Mouse (Mus musculus) adrenal gland, postnatal 25 days (tissue): ENCODE data around the gene Tmbim7. TPM values are rescaled to one million over a fixed set of nuclear protein-coding genes. Genes with fewer than 3 reads are reported as not detected.
A peak's percentile ranks its signal among the peaks of the same experiment; 100 is the strongest.

Source experiments
- DNase-seq: peaks from one replicate; pipeline ENCODE4 v3.0.0; 2021; ENCODE audit warnings: mixed read lengths
- microRNA-seq, 2 experiments: library from miRNA; unstranded; fragments of <30 nt; microRNA quantifications; one replicate each; pipeline ENCODE4 v1.2.0; 2021
- total RNA-seq: library from RNA; stranded (reverse); gene quantifications from 2 replicates; pipeline ENCODE4 v1.2.3, GENCODE M21; 2021

Gene Tmbim7
- total RNA-seq, 1 experiment from 2014 or later: not detected

DNA sequence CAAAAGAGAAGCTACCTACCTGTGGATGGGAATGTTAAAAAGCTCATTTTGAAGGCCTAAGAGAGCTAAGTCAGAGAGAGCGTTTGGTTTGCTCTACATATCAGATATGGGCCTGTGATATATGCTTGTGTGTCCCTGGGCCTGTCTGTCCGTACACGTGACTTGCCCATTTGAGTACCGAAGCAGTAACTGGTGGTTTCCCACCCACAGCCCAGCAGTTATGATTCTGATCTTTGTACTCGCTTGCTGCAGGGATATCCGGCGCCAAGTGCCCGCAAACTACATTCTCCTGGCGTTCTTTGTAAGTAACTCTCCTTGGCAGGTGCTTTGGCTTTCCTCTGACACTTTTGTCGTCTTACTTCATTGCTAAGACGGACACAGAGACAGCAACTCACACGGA, 15.6 kb downstream of the Tmbim7 start:
- DNase-seq: no peak

DNA sequence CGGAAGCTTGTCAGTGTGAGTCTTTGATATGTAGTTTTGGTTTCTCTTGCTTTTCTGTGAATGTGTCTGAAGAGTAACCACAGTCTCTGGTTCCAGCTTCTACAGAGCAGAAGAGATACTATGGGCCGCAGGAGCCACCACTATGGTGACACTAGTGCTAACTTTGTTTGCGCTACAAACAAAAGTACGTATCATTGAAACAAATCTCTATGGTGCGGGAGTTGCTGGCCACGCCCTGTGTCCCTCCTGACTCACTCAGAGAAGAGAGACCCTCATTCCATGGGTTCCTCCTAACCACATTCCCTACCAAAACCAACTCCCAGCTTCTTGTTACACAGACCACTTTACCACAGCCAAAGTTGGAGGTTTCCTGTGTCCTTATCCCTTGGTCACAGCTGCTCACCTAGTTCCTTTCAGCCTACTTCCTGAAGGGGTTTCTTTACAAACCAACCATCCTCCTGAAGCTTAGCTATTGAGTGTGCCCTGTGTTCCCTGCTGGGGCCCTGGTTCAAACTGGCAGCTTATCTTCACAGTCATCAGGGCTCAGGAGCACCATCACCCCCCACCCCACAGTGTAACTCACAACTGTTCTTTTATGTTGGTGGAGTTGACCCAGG, 19.1 kb downstream of the Tmbim7 start:
- DNase-seq: no peak

DNA sequence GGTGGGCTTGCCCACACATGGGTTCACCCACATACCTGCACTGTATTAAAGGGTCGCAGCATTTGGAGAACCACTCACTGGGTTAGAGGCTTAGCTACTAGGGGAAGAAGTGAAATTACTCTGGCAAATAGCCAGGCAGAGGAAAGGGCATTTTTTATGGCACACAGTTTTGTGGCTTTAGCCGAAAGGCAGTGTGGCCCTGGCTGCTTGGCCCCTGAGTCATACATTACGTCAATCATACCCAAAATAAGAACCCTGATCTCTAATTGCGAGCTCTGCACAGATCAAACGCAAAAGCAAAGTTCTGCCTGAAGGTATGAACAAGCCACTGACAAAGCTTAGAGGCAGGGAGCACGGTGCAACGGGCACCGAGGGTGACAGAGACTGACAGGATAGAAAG, 37.3 kb downstream of the Tmbim7 start:
- DNase-seq: peak; percentile 24

DNA sequence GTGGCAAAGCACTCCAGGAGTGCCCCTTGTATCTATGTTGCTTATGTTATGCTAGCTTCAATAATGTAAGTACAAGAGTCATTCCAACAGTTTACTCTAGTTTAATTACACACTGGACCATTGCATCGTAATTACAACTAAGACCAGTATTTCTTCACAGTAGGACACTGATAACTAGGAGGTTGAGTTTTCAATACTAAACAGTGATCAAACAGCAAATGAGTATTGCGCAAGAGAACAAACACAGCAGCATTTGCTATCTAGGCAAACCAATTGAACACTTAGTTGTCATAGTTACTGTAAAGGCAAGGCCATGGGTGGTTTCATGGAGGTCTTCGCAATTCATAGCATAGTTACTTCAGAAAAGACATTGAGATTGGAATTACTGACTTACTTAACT, 40.3 kb downstream of the Tmbim7 start:
- no peak for DNase-seq

DNA sequence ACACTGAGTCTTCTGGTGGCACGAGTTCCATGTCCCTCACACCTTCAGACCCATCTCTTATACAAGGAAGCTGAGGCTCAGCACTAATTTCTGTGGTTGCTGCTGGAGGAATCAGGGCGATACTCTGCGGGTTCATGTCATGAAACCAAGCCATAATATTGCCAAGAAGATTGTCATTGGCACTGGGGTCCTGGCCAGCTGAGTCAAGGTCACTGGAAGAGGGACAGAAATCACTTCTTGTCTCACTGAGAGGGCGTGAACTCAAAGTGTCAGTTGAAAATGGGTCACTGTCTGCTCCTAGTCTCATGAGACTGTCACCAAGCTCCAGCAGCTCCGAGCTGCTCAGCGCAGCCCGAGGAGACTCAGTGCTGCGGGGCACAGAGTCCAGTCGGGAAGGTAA, 42.0 kb downstream of the Tmbim7 start:
- no peak for DNase-seq

DNA sequence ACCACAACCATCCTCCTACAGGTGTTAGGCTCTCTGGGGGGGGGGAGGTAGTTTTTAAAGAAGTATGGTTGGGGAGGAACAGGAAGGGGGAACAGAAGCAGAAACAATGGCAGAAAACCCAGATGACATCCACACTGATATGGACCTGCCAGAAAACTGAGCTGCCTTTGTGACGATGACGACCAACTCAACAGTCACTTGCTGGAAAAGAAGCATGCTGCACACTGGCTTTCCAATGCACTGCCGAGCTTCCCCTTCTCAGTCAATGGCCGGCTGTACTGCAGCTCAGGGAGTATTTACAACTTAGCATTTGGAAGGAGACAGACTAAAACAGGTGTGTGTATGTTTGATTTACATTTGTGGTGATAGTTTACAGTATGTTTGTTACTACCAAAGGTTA, 44.2 kb downstream of the Tmbim7 start:
- DNase-seq: no peak

DNA sequence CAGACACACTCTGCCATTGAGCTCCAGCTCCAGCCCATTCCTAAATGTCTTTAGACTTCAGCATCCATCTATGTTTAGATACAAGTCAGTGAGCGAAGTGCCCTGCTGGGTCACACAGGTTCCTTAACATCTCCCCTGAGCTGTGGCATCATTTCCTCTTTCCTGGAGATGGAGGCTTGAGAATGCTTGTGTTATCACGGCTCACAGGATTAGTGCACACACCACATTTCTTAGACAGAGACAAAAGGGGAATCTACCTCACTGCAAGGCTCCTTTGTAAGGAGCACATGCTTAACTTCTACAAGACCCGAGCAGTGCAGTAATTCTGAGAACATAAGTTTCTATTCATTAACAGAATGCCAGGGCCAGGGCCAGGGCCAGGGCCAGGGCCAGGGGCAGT, 45.0 kb downstream of the Tmbim7 start:
- DNase-seq: no peak

DNA sequence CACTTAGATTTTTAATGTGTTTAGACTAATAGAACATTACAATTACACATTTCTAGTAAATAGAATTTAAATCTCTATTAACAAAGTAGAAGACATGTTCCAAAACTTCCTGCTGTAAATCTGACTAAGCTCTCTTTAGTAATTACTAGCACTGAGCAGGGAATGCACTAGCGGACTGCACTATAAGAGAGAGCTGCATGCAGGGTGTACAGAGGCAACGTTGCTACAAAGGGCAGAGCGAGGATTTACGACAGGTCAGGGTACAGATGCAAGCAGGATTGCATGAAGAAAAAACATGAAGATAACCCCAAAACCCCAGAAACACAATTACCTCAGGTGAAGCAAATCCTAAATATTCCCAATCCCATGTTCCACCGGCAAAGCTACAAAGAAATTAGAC, 49.0 kb downstream of the Tmbim7 start:
- no peak for DNase-seq

DNA sequence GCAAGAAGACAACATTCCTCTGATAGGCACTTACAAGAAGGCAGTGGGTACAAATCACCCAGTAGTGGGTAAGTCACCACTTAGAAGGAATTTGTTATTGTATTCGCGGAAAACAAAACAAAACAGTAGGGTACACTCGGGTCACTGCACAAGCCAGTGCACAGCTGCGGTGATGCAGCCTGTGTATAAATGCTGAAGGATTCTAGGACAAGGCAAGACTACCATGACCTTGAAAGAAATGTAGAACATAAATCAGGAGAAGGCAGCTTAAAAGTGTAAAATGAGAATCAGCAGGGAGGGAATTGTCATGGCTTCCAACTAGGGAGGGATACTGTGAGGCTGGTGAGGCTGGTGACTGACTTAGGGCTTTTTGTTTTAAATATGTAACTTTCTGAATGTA, 51.2 kb downstream of the Tmbim7 start:
- no peak for DNase-seq

DNA sequence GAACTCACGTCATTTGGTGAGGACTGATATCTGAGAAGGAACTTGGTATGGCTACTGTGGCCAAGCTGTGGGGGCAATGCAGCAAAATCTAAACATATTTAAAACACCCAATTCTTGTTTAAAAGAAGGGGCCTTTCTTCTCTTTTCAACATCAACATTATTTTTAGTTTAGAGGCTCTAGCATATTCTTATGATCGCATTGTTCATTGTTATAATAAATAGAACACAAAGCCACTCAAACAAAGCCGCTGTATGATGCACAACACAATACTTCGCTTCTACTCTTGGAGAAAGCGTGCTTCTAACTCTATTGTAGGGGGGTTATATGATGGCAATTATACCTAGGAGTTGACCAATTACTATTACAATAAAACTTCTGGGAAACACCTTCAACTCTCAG, 64.8 kb downstream of the Tmbim7 start:
- no peak for DNase-seq

DNA sequence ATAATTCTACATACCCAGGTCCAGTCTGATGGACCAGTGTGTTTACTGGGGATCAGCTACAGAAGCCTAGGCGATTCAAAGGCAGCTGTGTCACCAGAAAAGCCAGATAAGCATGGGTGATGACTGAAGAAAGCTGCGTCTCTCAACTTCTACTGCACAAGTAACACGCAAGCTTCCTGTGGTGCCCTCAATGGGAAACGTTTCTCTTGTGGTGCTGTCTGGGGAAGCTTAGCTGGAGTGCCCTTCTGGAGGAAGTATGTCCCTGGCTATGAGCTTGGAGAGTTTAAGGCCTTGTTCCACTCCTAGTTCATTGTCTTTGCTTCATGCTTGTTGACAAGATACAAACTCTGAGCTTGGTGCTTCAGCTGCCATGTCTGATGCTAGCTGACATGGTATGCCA, 68.4 kb downstream of the Tmbim7 start:
- DNase-seq: no peak

DNA sequence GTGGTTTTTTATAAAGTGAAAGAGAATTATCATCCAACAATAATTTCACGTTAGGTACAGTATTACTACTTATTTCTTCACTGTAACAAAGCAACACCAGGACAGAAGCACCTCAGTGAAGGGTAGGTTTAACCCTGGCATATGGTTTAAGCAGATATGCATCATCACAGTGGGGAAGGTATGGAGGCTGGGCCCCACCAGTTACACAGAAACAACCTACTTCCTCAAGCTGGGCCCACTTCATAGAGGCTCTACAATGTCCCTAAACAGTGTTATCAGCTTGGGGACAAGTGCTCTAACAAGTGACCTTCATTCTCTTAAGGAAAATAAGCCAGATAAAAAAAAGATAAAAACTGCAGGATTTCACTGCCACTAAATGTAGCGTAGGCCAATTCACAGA, 71.9 kb downstream of the Tmbim7 start:
- no peak for DNase-seq

DNA sequence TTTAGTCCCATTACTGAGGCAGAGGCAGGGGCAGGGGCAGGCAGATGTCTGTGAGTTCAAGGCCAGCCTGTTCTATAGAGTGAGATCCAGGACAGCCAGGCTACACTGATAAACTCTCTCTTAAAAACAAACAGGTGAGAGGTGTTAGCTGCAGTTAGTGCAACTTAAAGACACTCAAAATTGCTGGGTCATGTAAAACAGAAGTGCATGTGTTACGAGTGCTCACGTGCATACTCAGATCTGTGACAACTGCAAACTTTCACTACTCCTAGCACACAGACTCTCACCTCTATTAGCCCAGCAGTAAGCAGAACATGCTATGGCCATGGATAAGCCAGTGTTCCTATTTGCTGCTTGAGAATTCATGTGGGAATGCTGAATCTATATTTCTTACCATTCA, 72.4 kb downstream of the Tmbim7 start:
- DNase-seq: no peak

DNA sequence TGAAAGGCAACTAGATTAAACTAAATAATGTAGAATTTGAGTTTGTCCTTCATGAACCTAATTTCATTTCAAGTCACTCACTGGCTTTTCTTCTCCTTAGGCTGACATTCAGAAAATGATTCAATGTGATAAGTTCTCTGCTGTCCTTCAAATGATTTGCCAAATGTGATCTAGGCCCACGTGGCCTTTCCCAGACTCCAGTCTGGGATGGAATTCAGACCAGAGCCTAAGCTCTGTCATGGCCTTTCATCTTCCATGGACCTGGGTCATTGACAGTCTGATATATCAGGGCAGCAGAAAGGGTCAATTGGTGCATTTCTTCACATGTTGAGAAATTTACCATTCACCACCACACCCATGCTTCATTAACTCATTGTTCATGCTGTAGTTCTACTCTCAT, 74.5 kb downstream of the Tmbim7 start:
- DNase-seq: peak; percentile 23

DNA sequence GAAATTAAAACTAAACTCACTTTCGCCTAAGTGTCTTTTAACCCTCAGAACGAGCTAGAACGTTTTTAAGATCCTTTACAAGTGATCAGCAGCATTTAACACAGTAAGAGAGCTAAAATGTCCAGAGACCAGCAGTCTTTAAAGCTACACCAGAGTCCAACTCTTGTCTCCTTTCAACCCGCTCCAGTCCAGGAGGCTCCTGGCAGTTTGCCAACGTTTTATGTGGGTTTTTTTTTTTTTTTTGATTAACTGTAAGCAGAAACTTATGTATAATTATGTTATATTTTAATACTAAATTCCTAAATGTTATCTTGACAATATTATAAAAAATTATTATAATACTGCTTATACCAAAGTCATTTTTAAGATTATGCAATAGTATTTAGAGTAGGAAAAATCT, 77.8 kb downstream of the Tmbim7 start:
- DNase-seq: no peak

Small RNA genes lying within 50 kb of the gene (microRNA-seq; reads per million reads assigned to microRNA genes)
- gene Gm22926: 0 reads per million in 2 experiments
- 0 reads per million in 2 experiments for gene Gm26238

Other genes starting within 250 kb of the Tmbim7 start
- 32.8 and 35.5 TPM in 2 replicates for gene Fam133b, start 107.3 kb upstream of the Tmbim7 start, total RNA-seq
- 3.9 and 4.4 TPM in 2 replicates for gene 1700109H08Rik, start 79.6 kb upstream of the Tmbim7 start, total RNA-seq
- gene Pex1, start 55.1 kb upstream of the Tmbim7 start, total RNA-seq: 55.4 and 68.8 TPM in 2 replicates
- gene Rbm48, start 54.6 kb upstream of the Tmbim7 start, total RNA-seq: 8.3 and 14.9 TPM in 2 replicates
- gene Gatad1, start 6.0 kb downstream of the Tmbim7 start, total RNA-seq: 135 and 166 TPM in 2 replicates
- 77.2 and 79.4 TPM in 2 replicates for gene Ankib1, start 151.7 kb downstream of the Tmbim7 start, total RNA-seq
- gene Krit1, start 152.0 kb downstream of the Tmbim7 start, total RNA-seq: 56.9 and 61.0 TPM in 2 replicates
- gene Lrrd1, start 194.0 kb downstream of the Tmbim7 start, total RNA-seq: not detected in 2 replicates
- 7.0 and 9.4 TPM in 2 replicates for gene Mterf1a, start 242.8 kb downstream of the Tmbim7 start, total RNA-seq